Mouse (Mus musculus) heart, embryonic 10.5 days (tissue): ENCODE results near the gene Cdk17. TPM values are rescaled to one million over a fixed set of nuclear protein-coding genes. Genes with fewer than 3 reads are reported as not detected.

Source experiments
- DNase-seq: peaks from one replicate; pipeline ENCODE4 v3.0.0-alpha.2; 2017; ENCODE audit warnings: low spot score
- H3K27ac ChIP-seq: fragments of 300-500 bp; sonication (generic); 2 replicates; pipeline ENCODE4 v1.5.1; 2016; ENCODE audit warnings: mild to moderate bottlenecking
- H3K27me3 ChIP-seq: fragments of 300-500 bp; sonication (generic); 2 replicates; pipeline ENCODE4 v1.6.1; 2016; ENCODE audit warnings: mild to moderate bottlenecking; ENCODE audit not compliant: poor library complexity, insufficient read depth, severe bottlenecking
- H3K36me3 ChIP-seq: fragments of 300-500 bp; sonication (generic); 2 replicates; pipeline ENCODE4 v1.6.1; 2016; ENCODE audit warnings: mild to moderate bottlenecking, moderate library complexity
- H3K4me1 ChIP-seq: fragments of 300-500 bp; sonication (generic); 2 replicates; pipeline ENCODE4 v1.6.1; 2016; ENCODE audit warnings: mild to moderate bottlenecking
- H3K4me3 ChIP-seq: fragments of 300-500 bp; sonication (generic); 2 replicates; pipeline ENCODE4 v1.5.1; 2016; ENCODE audit warnings: mild to moderate bottlenecking, moderate library complexity
- H3K9me3 ChIP-seq: fragments of 300-500 bp; sonication (generic); 2 replicates; pipeline ENCODE4 v1.6.1; 2016; ENCODE audit warnings: mild to moderate bottlenecking, moderate library complexity
- WGBS: fragments of 180-500 bp; shearing (Covaris S2); methylation state at CpG from one replicate; pipeline ENCODE4 v1.1.7; 2016; 5-methylcytosine and 5-hydroxymethylcytosine counted together
- polyA plus RNA-seq: library from polyadenylated mRNA; unstranded; fragments of >200 nt; fragmentation: Nextera tagmentation; extraction: Ambion mirVana; gene quantifications from 2 replicates; pipeline ENCODE4 v1.2.1, GENCODE M21; 2016

Cdk17 gene
- polyA plus RNA-seq, 1 experiment from 2014 or later, result 20.0 TPM

GRCm38 (mm10) chr10:93264001-93264400 is 103.3 kb downstream of the Cdk17 start:
- H3K27me3 ChIP-seq, result no peaks in the 10 kb centered on the region
- H3K36me3 ChIP-seq, result peaks cover 43% of the 10 kb centered on the region
- H3K9me3 ChIP-seq, result no peaks in the 10 kb centered on the region
- H3K4me3 ChIP-seq, result no peak overlapping the region
- H3K27ac ChIP-seq, result peak overlapping the region; percentile 72
- peaks cover 45% of the 10 kb centered on the region for H3K4me1 ChIP-seq
- no peak for DNase-seq
- WGBS, result 91% methylated on average over 5 of the region's 5 CpGs

- peaks cover 36% of the 10 kb centered on the region for H3K36me3 ChIP-seq
- 89% methylated on average over 9 of the region's 9 CpGs for WGBS
- no peak overlapping the region for H3K4me3 ChIP-seq
- no peaks in the 10 kb centered on the region for H3K9me3 ChIP-seq
- H3K27ac ChIP-seq, result no peak overlapping the region
- no peak for DNase-seq
- H3K27me3 ChIP-seq, result no peaks in the 10 kb centered on the region
- peaks cover 45% of the 10 kb centered on the region for H3K4me1 ChIP-seq
Measured at GRCm38 (mm10) chr10:93265833-93266232, 105.2 kb downstream of the Cdk17 start.

- Histone ChIP-seq H3K27me3 (no peaks in the 10 kb centered on the region), H3K4me3 (no peak overlapping the region), H3K27ac (no peak overlapping the region), H3K36me3 (peaks cover 36% of the 10 kb centered on the region), H3K4me1 (peaks cover 38% of the 10 kb centered on the region), H3K9me3 (no peaks in the 10 kb centered on the region)
- no peak for DNase-seq
- WGBS, result 88% methylated on average over 7 of the region's 7 CpGs
Measured at GRCm38 (mm10) chr10:93266521-93266920, 105.8 kb downstream of the Cdk17 start.

GRCm38 (mm10) chr10:93267509-93267908 is 106.8 kb downstream of the Cdk17 start:
- no peaks in the 10 kb centered on the region for H3K27me3 ChIP-seq
- H3K27ac ChIP-seq, result no peak overlapping the region
- no peaks in the 10 kb centered on the region for H3K9me3 ChIP-seq
- H3K36me3 ChIP-seq, result peaks cover 36% of the 10 kb centered on the region
- peaks cover 28% of the 10 kb centered on the region for H3K4me1 ChIP-seq
- no peak for DNase-seq
- 90% methylated on average over 5 of the region's 5 CpGs for WGBS
- H3K4me3 ChIP-seq, result no peak overlapping the region

GRCm38 (mm10) chr10:93268339-93268738 is 107.7 kb downstream of the Cdk17 start:
- peaks cover 36% of the 10 kb centered on the region for H3K36me3 ChIP-seq
- DNase-seq, result no peak
- H3K4me1 ChIP-seq, result peaks cover 25% of the 10 kb centered on the region
- H3K9me3 ChIP-seq, result no peaks in the 10 kb centered on the region
- H3K27me3 ChIP-seq, result no peaks in the 10 kb centered on the region
- 84% methylated on average over 3 of the region's 3 CpGs for WGBS
- H3K27ac ChIP-seq, result no peak overlapping the region
- H3K4me3 ChIP-seq, result no peak overlapping the region

- Histone ChIP-seq H3K9me3 (no peaks in the 10 kb centered on the region), H3K4me1 (peaks cover 21% of the 10 kb centered on the region), H3K27me3 (no peaks in the 10 kb centered on the region), H3K36me3 (peaks cover 30% of the 10 kb centered on the region), H3K4me3 (no peak overlapping the region), H3K27ac (no peak overlapping the region)
- WGBS, result 66% methylated on average over 4 of the region's 4 CpGs
- no peak for DNase-seq
Measured at GRCm38 (mm10) chr10:93269744-93270143, 109.1 kb downstream of the Cdk17 start.

- DNase-seq, result no peak
- H3K27me3 ChIP-seq, result no peaks in the 10 kb centered on the region
- H3K4me1 ChIP-seq, result peaks cover 32% of the 10 kb centered on the region
- H3K4me3 ChIP-seq, result no peak overlapping the region
- no peaks in the 10 kb centered on the region for H3K9me3 ChIP-seq
- WGBS, result 92% methylated on average over 6 of the region's 6 CpGs
- H3K27ac ChIP-seq, result no peak overlapping the region
- H3K36me3 ChIP-seq, result peaks cover 26% of the 10 kb centered on the region; the same call in 1 of the 2 replicates
Measured at GRCm38 (mm10) chr10:93270889-93271460, 110.3 kb downstream of the Cdk17 start.

GRCm38 (mm10) chr10:93271831-93272230 is 111.2 kb downstream of the Cdk17 start:
- Histone ChIP-seq H3K4me3 (no peak overlapping the region), H3K9me3 (no peaks in the 10 kb centered on the region), H3K36me3 (peaks cover 23% of the 10 kb centered on the region; the same call in 1 of the 2 replicates), H3K27ac (peak overlapping the region; percentile 31; the same call in 1 of the 2 replicates), H3K27me3 (no peaks in the 10 kb centered on the region), H3K4me1 (peaks cover 41% of the 10 kb centered on the region)
- DNase-seq, result no peak
- whole genome bisulfite sequencing, result 80% methylated on average over 7 of the region's 7 CpGs

GRCm38 (mm10) chr10:93272986-93273982 is 112.6 kb downstream of the Cdk17 start:
- H3K4me1 ChIP-seq, result peaks cover 54% of the 10 kb centered on the region

GRCm38 (mm10) chr10:93274277-93274696 is 113.6 kb downstream of the Cdk17 start:
- DNase-seq, result no peak
- 48% methylated on average over 2 of the region's 2 CpGs for WGBS
- no peaks in the 10 kb centered on the region for H3K27me3 ChIP-seq
- no peaks in the 10 kb centered on the region for H3K9me3 ChIP-seq
- H3K4me3 ChIP-seq, result no peak overlapping the region
- peak overlapping the region; percentile 36; the same call in 1 of the 2 replicates for H3K27ac ChIP-seq
- H3K36me3 ChIP-seq, result peaks cover 21% of the 10 kb centered on the region
- peaks cover 58% of the 10 kb centered on the region for H3K4me1 ChIP-seq

More at GRCm38 (mm10) chr10:93272986-93273982, 112.6 kb downstream of the Cdk17 start:
- Histone ChIP-seq H3K36me3 (0 out of 2 replicates have a peak, but pooled peaks cover 20% of the 10 kb centered on the region), H3K27ac (peak overlapping the region; percentile 59; the same call in 1 of the 2 replicates), H3K4me3 (no peak overlapping the region), H3K9me3 (no peaks in the 10 kb centered on the region), H3K27me3 (no peaks in the 10 kb centered on the region)
- no peak for DNase-seq
- WGBS, result 80% methylated on average over 14 of the region's 14 CpGs

- no peaks in the 10 kb centered on the region for H3K27me3 ChIP-seq
- DNase-seq, result no peak
- 61% methylated on average over 25 of the region's 25 CpGs for WGBS
- H3K27ac ChIP-seq, result peak overlapping the region; percentile 71; the same call in 1 of the 2 replicates
- H3K36me3 ChIP-seq, result peaks cover 22% of the 10 kb centered on the region
- H3K9me3 ChIP-seq, result no peaks in the 10 kb centered on the region
- peaks cover 60% of the 10 kb centered on the region for H3K4me1 ChIP-seq
- 0 out of 2 replicates have a peak overlapping the region, but pooled peaks have one; percentile 51 for H3K4me3 ChIP-seq
Measured at GRCm38 (mm10) chr10:93275212-93276136, 114.8 kb downstream of the Cdk17 start.

- Histone ChIP-seq H3K4me1 (peaks cover 66% of the 10 kb centered on the region), H3K9me3 (no peaks in the 10 kb centered on the region), H3K27ac (peak overlapping the region; percentile 71), H3K27me3 (no peaks in the 10 kb centered on the region), H3K4me3 (peak overlapping the region; percentile 51), H3K36me3 (peaks cover 27% of the 10 kb centered on the region)
- 7% methylated on average over 16 of the region's 16 CpGs for WGBS
- no peak for DNase-seq
Measured at GRCm38 (mm10) chr10:93276349-93276763, 115.7 kb downstream of the Cdk17 start.
